Mouse (Mus musculus) heart, postnatal 0 days (tissue): ENCODE data around the gene Dusp1. TPM values are rescaled to one million over a fixed set of nuclear protein-coding genes. Genes with fewer than 3 reads are reported as not detected.

Experiments
- ATAC-seq: fragments of 200-750 bp; cut with Nextera tagmentation; 2 replicates; pipeline ENCODE4 v1.8.0; 2017; ENCODE audit warnings: low read depth, moderate number of reproducible peaks, moderate library complexity; ENCODE audit not compliant: insufficient read depth
- DNase-seq: peaks from one replicate; pipeline ENCODE4 v3.0.0-alpha.2; 2016; ENCODE audit warnings: low spot score
- H3K27ac ChIP-seq: fragments of 300-500 bp; sonication (generic); 2 replicates; pipeline ENCODE4 v1.5.1; 2014; ENCODE audit warnings: low read depth, mild to moderate bottlenecking
- H3K27me3 ChIP-seq: fragments of 300-500 bp; sonication (generic); 2 replicates; pipeline ENCODE4 v1.6.1; 2014; ENCODE audit warnings: low read length, mixed read lengths; ENCODE audit not compliant: control insufficient read depth, insufficient read depth
- H3K36me3 ChIP-seq: fragments of 300-500 bp; sonication (generic); replicated peaks from 2 replicates; pipeline ENCODE4 v1.6.1; 2014; ENCODE audit warnings: low read length, mixed read lengths; ENCODE audit not compliant: control insufficient read depth, insufficient read depth
- H3K4me1 ChIP-seq: fragments of 300-500 bp; sonication (generic); 2 replicates; pipeline ENCODE4 v1.6.1; 2014; ENCODE audit warnings: antibody characterized with exemption; ENCODE audit not compliant: control insufficient read depth, insufficient read depth
- H3K4me2 ChIP-seq: fragments of 300-500 bp; sonication (generic); 2 replicates; pipeline ENCODE4 v1.6.1; 2014; ENCODE audit warnings: low read depth, mild to moderate bottlenecking, low read length, moderate library complexity
- H3K4me3 ChIP-seq: fragments of 300-500 bp; sonication (generic); 2 replicates; pipeline ENCODE4 v1.5.1; 2014; ENCODE audit warnings: low read depth, low read length
- H3K9ac ChIP-seq: fragments of 300-500 bp; sonication (generic); replicated peaks from 2 replicates; pipeline ENCODE4 v1.6.1; 2014; ENCODE audit warnings: low read depth, low read length, mixed read lengths
- H3K9me3 ChIP-seq: fragments of 300-500 bp; sonication (generic); replicated peaks from 2 replicates; pipeline ENCODE4 v1.6.1; 2016; ENCODE audit warnings: low read length; ENCODE audit not compliant: control insufficient read depth
- CTCF ChIP-seq: IDR thresholded peaks from 2 replicates; pipeline ENCODE4 v1.5.1; 2016; ENCODE audit warnings: antibody characterized with exemption, control low read depth, low read depth
- EP300 ChIP-seq: IDR thresholded peaks from 2 replicates; pipeline ENCODE4 v1.6.1; 2016; ENCODE audit warnings: antibody characterized with exemption, low read depth
- WGBS: fragments of 180-500 bp; shearing (Covaris S2); extraction: QIAGEN DNeasy Blood & Tissue Kit; methylation state at CpG from one replicate; pipeline ENCODE4 v1.1.7; 2014; 5-methylcytosine and 5-hydroxymethylcytosine counted together
- polyA plus RNA-seq: library from polyadenylated mRNA; unstranded; fragments of >200 nt; fragmentation: Nextera tagmentation; extraction: Ambion mirVana; gene quantifications from 2 replicates; pipeline ENCODE4 v1.2.1, GENCODE M21; 2015
- total RNA-seq: library from RNA; depleted of rRNA; stranded (reverse); fragments of >200 nt; gene quantifications from 2 replicates; pipeline ENCODE4 v1.2.3, GENCODE M21; 2014; ENCODE audit warnings: low replicate concordance

Dusp1 gene
- total and polyA plus RNA-seq, 2 experiments from 2014 or later: 23.1 to 114 TPM

DNA sequence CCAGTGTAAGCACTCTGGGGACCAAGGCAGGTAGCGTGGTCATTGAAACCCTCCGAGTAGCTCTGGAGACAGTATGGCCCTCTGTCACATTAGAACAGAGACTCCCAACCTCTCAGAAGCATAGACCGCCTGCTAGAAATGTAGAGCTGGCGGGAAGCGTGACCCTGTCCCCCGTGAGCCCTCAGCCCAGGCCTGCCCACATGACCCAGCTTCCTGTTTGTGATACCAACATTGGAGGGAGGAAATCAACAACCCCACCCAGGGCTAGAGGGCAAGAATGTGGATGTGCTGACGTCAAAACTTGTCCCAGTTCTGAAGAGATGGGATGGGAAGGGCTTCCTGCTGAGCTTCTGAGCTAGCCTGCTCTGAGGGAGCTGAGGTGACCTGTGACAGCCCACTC, 97.0 kb downstream of the Dusp1 start:
- H3K4me1 ChIP-seq: no peaks in the 10 kb centered on the region
- peak; percentile 93 for TF ChIP-seq EP300
- TF ChIP-seq CTCF: no peak
- no peaks in the 10 kb centered on the region for H3K36me3 ChIP-seq
- peak overlapping the region; percentile 60 for H3K27ac ChIP-seq
- WGBS: 62% methylated on average over 7 of the region's 7 CpGs
- no peaks in the 10 kb centered on the region for H3K9me3 ChIP-seq
- DNase-seq (peak; percentile 54), ATAC-seq (peak; percentile 47)
- H3K4me2 ChIP-seq: no peak overlapping the region
- no peaks in the 10 kb centered on the region for H3K27me3 ChIP-seq
- H3K4me3 ChIP-seq: no peak overlapping the region
- no peak overlapping the region for H3K9ac ChIP-seq

DNA sequence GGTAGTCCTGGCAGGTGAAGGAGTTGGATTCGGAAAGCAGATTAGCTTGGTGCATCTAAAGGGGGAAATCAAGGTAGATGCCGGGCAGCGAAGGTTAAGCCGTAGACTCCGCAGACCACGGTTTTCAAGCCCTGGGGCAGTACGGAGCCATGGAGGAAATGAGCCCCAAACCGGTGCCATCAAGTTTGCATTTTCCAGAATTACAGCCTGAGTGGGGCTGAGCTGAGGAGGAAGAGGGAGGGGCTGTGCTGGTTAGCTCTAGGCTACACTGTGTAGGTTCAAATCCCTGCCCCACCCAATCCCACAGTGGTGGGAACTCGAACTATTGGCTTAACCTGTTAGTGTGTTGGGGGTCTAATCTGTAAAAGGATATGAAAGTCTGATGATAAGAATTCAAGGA, 97.4 kb downstream of the Dusp1 start:
- Histone ChIP-seq H3K27me3 (no peaks in the 10 kb centered on the region), H3K4me2 (no peak overlapping the region), H3K4me3 (no peak overlapping the region), H3K9me3 (no peaks in the 10 kb centered on the region), H3K4me1 (no peaks in the 10 kb centered on the region), H3K36me3 (no peaks in the 10 kb centered on the region), H3K9ac (no peak overlapping the region), H3K27ac (peak overlapping the region; percentile 60)
- ATAC-seq (no peak), DNase-seq (no peak)
- TF ChIP-seq EP300 (0 out of 2 replicates have a peak, but pooled peaks have one; percentile 1), CTCF (no peak)
- 69% methylated on average over 9 of the region's 9 CpGs for WGBS

DNA sequence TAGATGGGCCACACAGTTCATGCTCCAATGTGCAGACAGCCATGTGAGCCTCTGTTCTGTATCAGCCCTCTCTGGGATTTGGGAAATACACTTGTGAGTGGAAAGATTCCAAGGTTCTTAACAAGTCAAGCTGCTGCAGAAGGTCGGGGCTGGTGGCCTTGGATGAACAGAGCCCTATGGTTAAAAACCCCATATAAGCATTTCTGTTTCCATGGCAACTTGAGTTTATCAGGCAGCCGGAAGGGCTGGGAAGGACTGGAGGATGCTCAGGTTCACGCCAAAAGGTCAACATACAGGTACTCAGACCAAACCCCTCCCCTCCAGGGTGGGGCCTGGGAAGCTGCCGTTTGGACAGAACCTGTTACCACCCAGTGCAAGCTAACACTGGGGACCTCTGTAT, 97.9 kb downstream of the Dusp1 start:
- Histone ChIP-seq H3K4me3 (no peak overlapping the region), H3K9me3 (no peaks in the 10 kb centered on the region), H3K27ac (peak overlapping the region; percentile 60), H3K4me2 (no peak overlapping the region), H3K27me3 (no peaks in the 10 kb centered on the region), H3K36me3 (no peaks in the 10 kb centered on the region), H3K9ac (no peak overlapping the region), H3K4me1 (no peaks in the 10 kb centered on the region)
- ATAC-seq (0 out of 2 replicates have a peak, but pooled peaks have one; percentile 5), DNase-seq (no peak)
- 39% methylated on average over 4 of the region's 4 CpGs for WGBS
- TF ChIP-seq EP300 (no peak), CTCF (no peak)

DNA sequence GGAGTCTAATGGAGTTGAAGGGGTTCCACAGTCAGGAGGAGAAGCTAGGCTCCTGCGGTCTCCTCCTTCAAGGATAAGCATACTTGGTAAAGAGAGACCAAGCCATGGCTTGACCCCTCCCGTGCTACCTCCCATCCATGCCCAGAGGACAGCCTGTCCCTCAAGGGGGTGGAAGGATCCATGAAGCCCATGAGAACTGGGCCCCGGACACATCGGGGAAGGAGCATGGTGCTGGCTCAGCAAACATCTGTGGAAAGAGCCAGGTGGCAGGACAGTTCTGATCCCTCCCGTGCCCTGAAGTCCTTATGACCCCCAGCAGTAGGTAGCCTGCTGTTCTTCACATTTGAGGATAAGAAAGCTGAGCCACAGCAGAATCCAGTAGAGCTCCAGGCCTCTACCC, 98.5 kb downstream of the Dusp1 start:
- no peak overlapping the region for H3K4me3 ChIP-seq
- TF ChIP-seq EP300: no peak
- TF ChIP-seq CTCF: no peak
- H3K9me3 ChIP-seq: no peaks in the 10 kb centered on the region
- H3K9ac ChIP-seq: no peak overlapping the region
- H3K36me3 ChIP-seq: no peaks in the 10 kb centered on the region
- no peak for DNase-seq
- H3K27ac ChIP-seq: no peak overlapping the region; the same call in 1 of the 2 replicates
- no peak overlapping the region for H3K4me2 ChIP-seq
- H3K27me3 ChIP-seq: no peaks in the 10 kb centered on the region
- WGBS: 86% methylated on average over 5 of the region's 5 CpGs
- ATAC-seq: no peak
- no peaks in the 10 kb centered on the region for H3K4me1 ChIP-seq

DNA sequence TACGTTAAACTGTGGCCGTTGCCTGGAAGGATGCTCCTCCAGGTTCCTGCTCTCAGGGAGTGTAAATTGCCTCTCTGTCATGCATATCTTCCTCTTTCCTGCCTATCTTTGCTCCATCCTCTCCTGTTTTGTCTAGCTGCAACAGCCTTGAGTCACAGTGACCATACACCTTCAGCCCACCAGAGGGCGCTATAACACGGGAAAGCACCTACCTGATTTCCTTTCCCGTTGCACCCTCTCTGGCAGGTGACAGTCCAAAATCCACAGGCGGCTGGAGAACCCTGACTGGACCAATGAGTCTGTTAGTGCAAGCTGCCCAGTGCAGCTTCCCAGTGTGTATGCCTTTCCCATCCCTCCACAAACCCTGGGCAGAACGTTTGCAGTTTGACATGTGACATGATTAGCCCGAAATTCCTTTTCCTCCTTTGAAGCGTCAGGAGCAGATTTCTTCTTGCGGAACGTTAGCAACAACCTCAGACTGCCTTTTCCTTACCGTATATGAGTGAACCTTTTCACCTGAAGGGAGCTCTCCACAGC, 99.2 kb downstream of the Dusp1 start:
- ATAC-seq (no peak), DNase-seq (peak; percentile 77)
- WGBS: 19% methylated on average over 12 of the region's 12 CpGs
- Histone ChIP-seq H3K9me3 (no peaks in the 10 kb centered on the region), H3K4me3 (no peak overlapping the region), H3K4me2 (no peak overlapping the region), H3K27ac (no peak overlapping the region), H3K9ac (no peak overlapping the region), H3K4me1 (no peaks in the 10 kb centered on the region), H3K27me3 (no peaks in the 10 kb centered on the region), H3K36me3 (no peaks in the 10 kb centered on the region)
- TF ChIP-seq EP300: no peak
- peak; percentile 94 for TF ChIP-seq CTCF

DNA sequence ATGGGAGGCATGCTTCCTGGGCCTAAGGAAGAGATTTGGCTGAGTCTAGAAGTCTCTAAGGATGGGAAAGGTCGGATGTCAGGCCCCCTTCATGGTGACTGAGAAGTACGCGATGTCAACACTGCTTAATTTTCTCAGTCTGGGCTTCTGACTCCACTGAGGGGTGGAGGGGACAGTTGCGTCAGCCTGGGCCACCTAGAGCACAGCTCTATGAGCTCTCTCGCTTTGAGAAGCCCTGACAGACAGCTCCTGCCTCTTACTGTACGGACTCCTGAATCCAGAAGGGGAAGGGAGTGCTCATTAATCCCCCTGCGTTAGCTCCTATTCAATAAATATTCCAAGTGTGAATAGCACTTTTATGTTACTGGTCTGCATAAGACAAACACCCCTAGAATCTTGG, 103.9 kb downstream of the Dusp1 start:
- no peaks in the 10 kb centered on the region for H3K4me1 ChIP-seq
- H3K9me3 ChIP-seq: no peaks in the 10 kb centered on the region
- no peak overlapping the region for H3K27ac ChIP-seq
- H3K27me3 ChIP-seq: no peaks in the 10 kb centered on the region
- no peak overlapping the region for H3K9ac ChIP-seq
- no peak overlapping the region for H3K4me2 ChIP-seq
- TF ChIP-seq EP300 (no peak), CTCF (no peak)
- no peak overlapping the region for H3K4me3 ChIP-seq
- 68% methylated on average over 7 of the region's 7 CpGs for WGBS
- ATAC-seq: no peak
- H3K36me3 ChIP-seq: no peaks in the 10 kb centered on the region
- no peak for DNase-seq
